Mouse (Mus musculus): ENCODE measurements around the gene Phf24. TPM values are rescaled to one million over a fixed set of nuclear protein-coding genes. Genes with fewer than 3 reads are reported as not detected.

Gene Phf24
- polyA plus RNA-seq, 1 experiment from 2014 or later = 6.1 TPM

DNA sequence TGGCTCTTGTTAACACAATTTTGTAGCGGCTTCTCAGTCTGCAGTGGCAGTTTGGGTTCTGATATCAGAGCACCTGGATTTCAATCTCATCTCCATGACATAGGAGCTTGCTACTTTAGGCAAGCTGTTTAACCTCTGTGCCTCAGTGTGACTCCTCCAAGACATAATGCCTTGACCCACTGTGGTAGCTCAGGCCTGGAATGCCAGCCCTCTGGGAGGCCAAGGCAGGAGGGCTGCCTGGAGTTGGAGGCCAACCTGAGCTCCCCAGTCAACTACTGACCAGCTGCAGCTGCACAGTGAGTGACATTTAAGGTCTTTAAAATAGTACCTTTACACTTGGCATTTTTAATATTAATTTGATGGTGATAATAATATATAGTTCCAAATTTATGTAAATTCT is 494 bp upstream of the Phf24 start:
- H3K4me3 ChIP-seq (ENCODE audit: low read depth, low read length) = no peak overlapping the region
- H3K4me2 ChIP-seq (replicated peaks; ENCODE audit: low read depth) = no peak overlapping the region
- H3K27me3 ChIP-seq (ENCODE audit: control insufficient read depth, insufficient read depth, low read length) = no peaks in the 10 kb centered on the region; the same call in 1 of the 2 replicates
- no peak for TF ChIP-seq CTCF (IDR thresholded peaks at IDR 0.05; ENCODE audit: low read depth)
- TF ChIP-seq EP300 (optimal IDR thresholded peaks at IDR 0.05) = no peak
- no peaks in the 10 kb centered on the region for H3K36me3 ChIP-seq (ENCODE audit: control insufficient read depth, insufficient read depth, low read length)
- H3K9ac ChIP-seq (ENCODE audit: low read length) = no peak overlapping the region
- no peak overlapping the region for H3K27ac ChIP-seq (replicated peaks)
- no peak for ATAC-seq (ENCODE audit: low FRiP score, low TSS enrichment)
- H3K9me3 ChIP-seq (ENCODE audit: control insufficient read depth, low read length) = no peaks in the 10 kb centered on the region
- H3K4me1 ChIP-seq (replicated peaks; ENCODE audit: control insufficient read depth, insufficient read depth) = no peaks in the 10 kb centered on the region
- 92% methylated on average over 1 of the region's 1 CpGs for WGBS
- DNase-seq (ENCODE audit: low spot score) = no peak

DNA sequence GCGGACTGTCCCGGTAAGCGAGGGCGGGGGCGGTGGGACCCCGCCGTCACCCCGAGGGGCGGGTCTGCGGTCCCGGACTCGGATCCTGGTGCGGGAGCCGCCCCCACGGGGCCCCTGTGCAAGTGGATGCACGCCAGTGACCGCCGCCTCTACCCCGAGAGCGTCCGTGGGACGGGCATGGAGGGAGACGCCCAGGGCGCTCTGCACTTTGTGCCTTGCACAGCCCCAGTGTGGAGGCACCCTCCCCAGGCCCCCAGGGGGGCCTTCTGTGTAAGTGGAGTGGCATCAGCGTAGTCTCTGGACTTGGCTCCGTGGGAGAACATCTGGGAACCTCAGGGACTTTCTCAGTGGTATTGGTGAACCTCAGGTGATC is 928 bp downstream of the Phf24 start:
- Histone ChIP-seq H3K4me2 (replicated peaks; ENCODE audit: low read depth) (peak overlapping the region; percentile 91), H3K4me3 (ENCODE audit: low read depth, low read length) (peak overlapping the region; percentile 56), H3K9ac (ENCODE audit: low read length) (peak overlapping the region; percentile 58), H3K36me3 (ENCODE audit: control insufficient read depth, insufficient read depth, low read length) (no peaks in the 10 kb centered on the region), H3K27ac (replicated peaks) (peak overlapping the region; percentile 30; the same call in 1 of the 2 replicates), H3K27me3 (ENCODE audit: control insufficient read depth, insufficient read depth, low read length) (no peaks in the 10 kb centered on the region; the same call in 1 of the 2 replicates), H3K9me3 (ENCODE audit: control insufficient read depth, low read length) (no peaks in the 10 kb centered on the region), H3K4me1 (replicated peaks; ENCODE audit: control insufficient read depth, insufficient read depth) (no peaks in the 10 kb centered on the region)
- 2% methylated on average over 18 of the region's 26 CpGs for WGBS
- DNase-seq (ENCODE audit: low spot score) (peak; percentile 27), ATAC-seq (ENCODE audit: low FRiP score, low TSS enrichment) (no peak; the same call in 1 of the 2 replicates)
- TF ChIP-seq EP300 (optimal IDR thresholded peaks at IDR 0.05) = no peak
- no peak for TF ChIP-seq CTCF (IDR thresholded peaks at IDR 0.05; ENCODE audit: low read depth)

DNA sequence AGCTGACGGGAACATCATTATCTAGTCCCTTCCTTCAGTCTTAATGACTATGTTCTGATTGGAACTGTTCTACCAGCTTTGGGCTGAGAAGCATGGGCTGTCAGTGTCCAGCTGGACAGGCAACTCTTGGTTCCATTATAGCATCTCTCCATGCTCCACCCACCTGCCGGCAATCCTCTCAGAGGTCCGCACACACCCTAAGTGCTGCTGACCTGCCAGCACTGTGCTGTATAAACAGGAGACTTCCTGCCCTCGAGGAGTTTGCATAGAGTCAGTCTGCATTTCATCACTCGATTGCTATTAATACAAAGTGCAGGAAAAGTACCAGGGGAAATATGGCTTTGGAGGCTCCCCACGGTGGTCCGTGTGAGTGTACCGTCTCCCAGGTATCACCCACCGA is 4.3 kb downstream of the Phf24 start:
- Histone ChIP-seq H3K4me3 (ENCODE audit: low read depth, low read length) (no peak overlapping the region), H3K27me3 (ENCODE audit: control insufficient read depth, insufficient read depth, low read length) (no peaks in the 10 kb centered on the region; the same call in 1 of the 2 replicates), H3K4me1 (replicated peaks; ENCODE audit: control insufficient read depth, insufficient read depth) (no peaks in the 10 kb centered on the region), H3K9ac (ENCODE audit: low read length) (no peak overlapping the region), H3K9me3 (ENCODE audit: control insufficient read depth, low read length) (no peaks in the 10 kb centered on the region), H3K36me3 (ENCODE audit: control insufficient read depth, insufficient read depth, low read length) (no peaks in the 10 kb centered on the region), H3K4me2 (replicated peaks; ENCODE audit: low read depth) (no peak overlapping the region), H3K27ac (replicated peaks) (no peak overlapping the region)
- WGBS = 50% methylated on average over 9 of the region's 9 CpGs
- TF ChIP-seq EP300 (optimal IDR thresholded peaks at IDR 0.05) (no peak), CTCF (IDR thresholded peaks at IDR 0.05; ENCODE audit: low read depth) (no peak)
- no peak for ATAC-seq (ENCODE audit: low FRiP score, low TSS enrichment)
- DNase-seq (ENCODE audit: low spot score) = no peak

GRCm38 (mm10) chr4:42921536-42921935 is 5.1 kb downstream of the Phf24 start:
- Histone ChIP-seq H3K4me3 (ENCODE audit: low read depth, low read length) (no peak overlapping the region), H3K4me1 (replicated peaks; ENCODE audit: control insufficient read depth, insufficient read depth) (no peaks in the 10 kb centered on the region), H3K4me2 (replicated peaks; ENCODE audit: low read depth) (no peak overlapping the region), H3K36me3 (ENCODE audit: control insufficient read depth, insufficient read depth, low read length) (no peaks in the 10 kb centered on the region), H3K9me3 (ENCODE audit: control insufficient read depth, low read length) (no peaks in the 10 kb centered on the region), H3K27ac (replicated peaks) (no peak overlapping the region), H3K27me3 (ENCODE audit: control insufficient read depth, insufficient read depth, low read length) (no peaks in the 10 kb centered on the region), H3K9ac (ENCODE audit: low read length) (no peak overlapping the region)
- DNase-seq (ENCODE audit: low spot score) = peak; percentile 1
- WGBS = 92% methylated on average over 2 of the region's 2 CpGs
- ATAC-seq (ENCODE audit: low FRiP score, low TSS enrichment) = no peak
- TF ChIP-seq EP300 (optimal IDR thresholded peaks at IDR 0.05) (no peak), CTCF (IDR thresholded peaks at IDR 0.05; ENCODE audit: low read depth) (no peak)

GRCm38 (mm10) chr4:42922056-42922455 is 5.6 kb downstream of the Phf24 start:
- DNase-seq (ENCODE audit: low spot score) (peak; percentile 9), ATAC-seq (ENCODE audit: low FRiP score, low TSS enrichment) (no peak)
- H3K27me3 ChIP-seq (ENCODE audit: control insufficient read depth, insufficient read depth, low read length) = no peaks in the 10 kb centered on the region
- H3K9ac ChIP-seq (ENCODE audit: low read length) = no peak overlapping the region
- H3K27ac ChIP-seq (replicated peaks) = no peak overlapping the region
- no peak overlapping the region for H3K4me3 ChIP-seq (ENCODE audit: low read depth, low read length)
- H3K4me2 ChIP-seq (replicated peaks; ENCODE audit: low read depth) = no peak overlapping the region
- no peaks in the 10 kb centered on the region for H3K9me3 ChIP-seq (ENCODE audit: control insufficient read depth, low read length)
- 56% methylated on average over 6 of the region's 6 CpGs for WGBS
- no peaks in the 10 kb centered on the region for H3K36me3 ChIP-seq (ENCODE audit: control insufficient read depth, insufficient read depth, low read length)
- TF ChIP-seq CTCF (IDR thresholded peaks at IDR 0.05; ENCODE audit: low read depth) (no peak), EP300 (optimal IDR thresholded peaks at IDR 0.05) (no peak)
- no peaks in the 10 kb centered on the region for H3K4me1 ChIP-seq (replicated peaks; ENCODE audit: control insufficient read depth, insufficient read depth)

DNA sequence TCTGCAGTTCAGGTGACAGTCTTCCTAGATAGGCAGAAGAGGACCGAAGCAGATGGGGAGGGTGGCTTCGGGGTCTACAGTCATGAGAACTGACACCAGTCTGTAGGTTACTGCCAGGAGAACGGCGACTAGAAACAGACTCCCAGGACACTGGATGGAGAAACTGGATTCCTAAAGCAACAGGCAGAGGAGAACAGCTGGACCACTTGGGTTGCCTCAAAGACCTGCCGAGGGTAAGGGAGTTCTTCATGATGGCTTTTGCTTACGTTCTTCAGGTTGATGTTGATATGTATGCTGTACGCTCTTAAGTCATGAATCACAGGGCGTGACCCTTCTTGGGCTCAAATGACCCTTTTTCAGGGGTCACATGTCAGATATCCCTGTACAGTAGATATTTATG is 6.0 kb downstream of the Phf24 start:
- Histone ChIP-seq H3K9ac (ENCODE audit: low read length) (no peak overlapping the region), H3K27ac (replicated peaks) (no peak overlapping the region), H3K27me3 (ENCODE audit: control insufficient read depth, insufficient read depth, low read length) (no peaks in the 10 kb centered on the region), H3K36me3 (ENCODE audit: control insufficient read depth, insufficient read depth, low read length) (no peaks in the 10 kb centered on the region), H3K4me2 (replicated peaks; ENCODE audit: low read depth) (no peak overlapping the region), H3K9me3 (ENCODE audit: control insufficient read depth, low read length) (no peaks in the 10 kb centered on the region), H3K4me3 (ENCODE audit: low read depth, low read length) (no peak overlapping the region), H3K4me1 (replicated peaks; ENCODE audit: control insufficient read depth, insufficient read depth) (no peaks in the 10 kb centered on the region)
- ATAC-seq (ENCODE audit: low FRiP score, low TSS enrichment) = no peak
- TF ChIP-seq CTCF (IDR thresholded peaks at IDR 0.05; ENCODE audit: low read depth) = no peak
- no peak for TF ChIP-seq EP300 (optimal IDR thresholded peaks at IDR 0.05)
- WGBS = 74% methylated on average over 8 of the region's 8 CpGs
- peak; percentile 9 for DNase-seq (ENCODE audit: low spot score)

All from stomach, postnatal 0 days (tissue).